Mouse (Mus musculus): ENCODE data around the gene Naip6.
"Not testable (repeated sequence)": the region's sequence is repeated elsewhere in the genome, so short reads cannot be mapped to it uniquely, and the experiment has no call there.

DNA sequence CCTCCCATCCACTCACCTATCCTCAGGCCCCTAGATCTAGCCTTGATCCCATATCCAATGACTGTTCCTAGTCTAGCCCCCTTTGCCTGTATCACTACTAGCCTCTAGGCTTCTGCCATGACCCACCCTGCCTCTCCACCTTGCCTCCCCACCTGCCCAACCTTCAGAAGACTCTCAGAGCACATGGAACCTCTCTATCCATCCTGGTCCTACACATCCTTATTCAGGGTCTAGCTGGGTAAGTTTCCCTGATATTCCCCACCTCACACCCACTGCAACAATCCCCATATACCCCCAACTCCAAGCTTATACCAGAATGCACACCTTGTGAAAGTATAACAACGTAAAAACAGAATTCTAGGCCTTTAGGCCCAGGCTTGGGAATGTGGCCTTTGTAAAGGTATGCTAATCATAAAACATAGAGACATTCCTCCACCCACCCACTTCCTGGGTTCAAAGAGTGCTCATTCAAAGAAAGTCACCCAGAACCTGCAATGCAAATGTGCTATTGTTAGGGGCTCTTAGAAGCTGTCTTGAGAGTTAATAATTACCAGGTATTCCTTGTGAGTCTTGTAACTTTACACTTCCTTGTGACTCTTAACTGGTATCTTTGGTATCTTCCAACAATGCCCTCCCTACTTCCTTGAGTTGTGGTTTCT, 45.9 kb downstream of the Naip6 start:
- TF ChIP-seq POLR2A, CTCF (IDR thresholded peaks at IDR 0.05; ENCODE audit: insufficient read depth, low read depth, low read length): not testable (repeated sequence)
